Mouse (Mus musculus) limb, embryonic 11.5 days (tissue): ENCODE data around the gene Ice1. TPM values are rescaled to one million over a fixed set of nuclear protein-coding genes. Genes with fewer than 3 reads are reported as not detected.

Experiments
- ATAC-seq: fragments of 200-750 bp; cut with Nextera tagmentation; 2 replicates; pipeline ENCODE4 v1.8.0; 2017; ENCODE audit warnings: low read depth; ENCODE audit not compliant: insufficient number of reproducible peaks, low FRiP score, low TSS enrichment
- DNase-seq: peaks from one replicate; pipeline ENCODE4 v3.0.0-alpha.2; 2015; ENCODE audit warnings: low spot score
- H3K27ac ChIP-seq: fragments of 300-500 bp; sonication (generic); replicated peaks from 2 replicates; pipeline ENCODE4 v1.5.1; 2014; ENCODE audit warnings: low read depth, mild to moderate bottlenecking, low read length
- H3K27me3 ChIP-seq: fragments of 300-500 bp; sonication (generic); 2 replicates; pipeline ENCODE4 v1.6.1; 2014; ENCODE audit warnings: mild to moderate bottlenecking, low read length, mixed read lengths; ENCODE audit not compliant: control insufficient read depth, insufficient read depth
- H3K36me3 ChIP-seq: fragments of 300-500 bp; sonication (generic); 2 replicates; pipeline ENCODE4 v1.6.1; 2014; ENCODE audit warnings: mild to moderate bottlenecking, low read length, moderate library complexity, mixed read lengths; ENCODE audit not compliant: control insufficient read depth, insufficient read depth
- H3K4me1 ChIP-seq: fragments of 300-500 bp; sonication (generic); 2 replicates; pipeline ENCODE4 v1.6.1; 2014; ENCODE audit warnings: low read length, mixed read lengths; ENCODE audit not compliant: control insufficient read depth, insufficient read depth
- H3K4me2 ChIP-seq: fragments of 300-500 bp; sonication (generic); 2 replicates; pipeline ENCODE4 v1.6.1; 2014; ENCODE audit warnings: low read depth, mild to moderate bottlenecking, moderate library complexity; ENCODE audit not compliant: severe bottlenecking
- H3K4me3 ChIP-seq: fragments of 300-500 bp; sonication (generic); 2 replicates; pipeline ENCODE4 v1.5.1; 2014; ENCODE audit warnings: low read depth, low read length
- H3K9ac ChIP-seq: fragments of 300-500 bp; sonication (generic); 2 replicates; pipeline ENCODE4 v1.6.1; 2014; ENCODE audit warnings: mild to moderate bottlenecking, low read length
- H3K9me3 ChIP-seq: fragments of 300-500 bp; sonication (generic); 2 replicates; pipeline ENCODE4 v1.6.1; 2016; ENCODE audit warnings: low read length; ENCODE audit not compliant: control insufficient read depth
- WGBS: fragments of 180-500 bp; shearing (Covaris S2); extraction: QIAGEN DNeasy Blood & Tissue Kit; methylation state at CpG from one replicate; pipeline ENCODE4 v1.1.7; 2014; 5-methylcytosine and 5-hydroxymethylcytosine counted together
- polyA plus RNA-seq: library from polyadenylated mRNA; unstranded; fragments of >200 nt; fragmentation: Nextera tagmentation; extraction: Ambion mirVana; gene quantifications from 2 replicates; pipeline ENCODE4 v1.2.1, GENCODE M21; 2014

Ice1 gene
- polyA plus RNA-seq, 1 experiment from 2014 or later = 30.4 TPM

DNA sequence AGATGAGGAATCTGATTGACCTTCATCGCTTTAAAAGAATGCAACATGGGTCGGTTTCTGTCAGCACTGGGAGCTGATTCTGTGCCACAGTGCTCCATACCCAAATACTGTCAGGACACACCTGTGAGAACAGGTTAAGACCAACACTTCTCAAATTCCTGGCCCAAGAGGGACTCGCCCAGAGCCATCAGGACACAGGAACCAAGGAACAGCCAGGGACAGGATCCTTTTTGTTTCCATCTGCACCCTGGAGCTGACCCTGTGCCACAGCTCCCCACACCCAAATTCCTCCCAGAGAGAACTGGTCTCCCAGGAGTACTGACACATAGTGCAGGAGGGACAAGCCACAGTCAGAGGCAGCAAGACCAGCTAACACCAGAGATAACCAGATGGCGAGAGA, 11.0 kb downstream of the Ice1 start:
- H3K27ac ChIP-seq = no peak overlapping the region
- no peaks in the 10 kb centered on the region for H3K4me1 ChIP-seq
- DNase-seq (no peak), ATAC-seq (no peak)
- H3K9ac ChIP-seq = no peak overlapping the region
- H3K27me3 ChIP-seq = no peaks in the 10 kb centered on the region
- H3K4me2 ChIP-seq = no peak overlapping the region
- H3K36me3 ChIP-seq = no peaks in the 10 kb centered on the region
- H3K9me3 ChIP-seq = no peaks in the 10 kb centered on the region
- 88% methylated on average over 4 of the region's 4 CpGs for WGBS
- H3K4me3 ChIP-seq = no peak overlapping the region

DNA sequence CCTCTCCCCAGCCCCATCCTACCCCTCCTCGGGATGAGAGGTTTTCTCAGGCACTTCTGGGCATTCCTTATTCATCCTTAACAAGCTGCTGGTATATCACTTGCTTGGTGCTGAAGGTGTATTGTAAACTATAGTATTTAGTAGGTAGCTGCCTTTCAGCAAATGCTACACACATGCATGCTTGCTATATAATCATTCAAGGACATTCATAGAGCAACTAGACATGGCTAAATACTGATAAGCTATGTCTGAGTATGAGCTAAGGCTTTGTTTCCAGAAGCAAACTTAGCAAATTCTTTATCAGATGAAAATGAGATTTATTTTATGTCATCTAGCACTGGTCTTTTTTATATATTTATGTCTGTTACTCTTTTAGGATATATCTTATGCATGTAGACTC, 11.8 kb downstream of the Ice1 start:
- Histone ChIP-seq H3K4me1 (no peaks in the 10 kb centered on the region), H3K4me2 (no peak overlapping the region), H3K27ac (no peak overlapping the region), H3K36me3 (no peaks in the 10 kb centered on the region), H3K27me3 (no peaks in the 10 kb centered on the region), H3K9ac (no peak overlapping the region), H3K9me3 (no peaks in the 10 kb centered on the region), H3K4me3 (no peak overlapping the region)
- 71% methylated on average over 1 of the region's 1 CpGs for WGBS
- no peak for ATAC-seq
- no peak for DNase-seq

DNA sequence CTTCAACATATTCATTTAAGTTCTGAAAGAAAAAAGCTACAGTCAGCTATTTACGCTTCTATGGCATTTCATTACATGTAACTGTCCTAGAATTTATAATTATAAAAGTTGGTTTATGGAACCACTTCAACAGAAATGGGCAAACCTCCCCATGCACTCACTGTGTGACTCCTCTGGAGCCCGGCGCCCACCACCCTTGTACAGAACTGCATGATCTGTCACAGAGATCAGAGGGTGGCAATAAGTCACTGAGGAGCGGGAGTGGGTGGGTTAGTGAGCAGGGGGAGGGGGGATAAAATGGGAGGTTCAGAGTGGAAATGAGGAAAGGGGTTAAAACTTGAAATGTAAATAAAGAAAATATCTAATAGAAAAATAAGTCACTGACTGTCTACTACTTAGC, 13.0 kb downstream of the Ice1 start:
- DNase-seq (no peak), ATAC-seq (no peak)
- Histone ChIP-seq H3K9me3 (no peaks in the 10 kb centered on the region), H3K9ac (no peak overlapping the region), H3K4me3 (no peak overlapping the region), H3K27me3 (no peaks in the 10 kb centered on the region), H3K4me2 (no peak overlapping the region), H3K4me1 (no peaks in the 10 kb centered on the region), H3K36me3 (no peaks in the 10 kb centered on the region; the same call in 1 of the 2 replicates), H3K27ac (no peak overlapping the region)
- 88% methylated on average over 4 of the region's 4 CpGs for WGBS

DNA sequence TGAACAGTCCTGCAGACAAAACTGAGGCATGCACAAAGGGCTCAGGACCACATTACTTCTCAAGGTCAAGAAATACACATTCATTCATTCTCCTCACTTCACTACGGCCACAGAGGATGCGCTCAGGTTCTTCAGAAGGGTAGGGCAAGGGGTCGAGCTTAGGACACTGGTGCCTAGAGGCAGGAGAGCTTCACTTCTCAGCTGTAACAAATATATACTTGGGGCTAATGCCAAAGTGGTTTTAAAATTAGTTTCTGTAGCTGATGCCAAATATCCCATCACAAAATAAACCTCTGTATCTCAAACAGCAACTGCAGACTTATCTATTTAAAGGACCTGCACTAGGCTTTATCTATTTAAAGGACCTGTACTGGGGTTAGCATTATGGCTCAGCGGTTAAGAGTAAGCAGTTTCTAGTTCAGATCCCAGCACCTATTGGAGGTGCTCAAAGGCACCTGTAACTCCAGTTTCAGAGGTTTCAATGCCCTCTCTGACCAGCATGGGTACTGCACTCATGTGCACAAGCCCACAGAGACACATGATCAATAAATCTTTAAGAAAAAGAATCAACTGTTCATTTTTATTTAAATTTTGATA, 14.9 kb downstream of the Ice1 start:
- H3K9me3 ChIP-seq = no peaks in the 10 kb centered on the region
- H3K27me3 ChIP-seq = no peaks in the 10 kb centered on the region
- no peaks in the 10 kb centered on the region for H3K4me1 ChIP-seq
- no peak overlapping the region for H3K27ac ChIP-seq
- ATAC-seq = no peak
- 94% methylated on average over 4 of the region's 4 CpGs for WGBS
- no peak overlapping the region for H3K9ac ChIP-seq
- H3K4me3 ChIP-seq = no peak overlapping the region
- peaks cover 3% of the 10 kb centered on the region; the same call in 1 of the 2 replicates for H3K36me3 ChIP-seq
- DNase-seq = no peak
- no peak overlapping the region for H3K4me2 ChIP-seq

DNA sequence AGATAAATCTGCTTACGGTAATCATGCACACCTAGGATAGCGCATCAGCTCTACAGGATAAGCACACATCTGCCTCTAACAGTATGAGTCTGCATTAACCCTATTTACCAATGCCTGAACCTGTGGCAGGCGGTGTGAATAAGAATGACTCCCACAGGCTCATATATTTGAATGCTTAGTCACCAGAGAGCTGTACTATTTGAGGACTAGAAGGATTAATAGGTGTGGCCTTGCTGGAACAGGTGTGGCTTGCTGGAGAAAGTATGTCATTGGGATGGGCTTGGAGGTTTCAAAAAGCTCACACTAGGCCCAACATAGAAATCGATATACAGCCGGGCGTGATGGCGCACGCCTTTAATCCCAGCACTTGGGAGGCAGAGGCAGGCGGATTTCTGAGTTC, 15.9 kb downstream of the Ice1 start:
- no peaks in the 10 kb centered on the region for H3K9me3 ChIP-seq
- ATAC-seq (no peak), DNase-seq (no peak)
- no peaks in the 10 kb centered on the region for H3K4me1 ChIP-seq
- WGBS = 92% methylated on average over 9 of the region's 9 CpGs
- no peak overlapping the region for H3K4me3 ChIP-seq
- no peaks in the 10 kb centered on the region for H3K27me3 ChIP-seq
- no peak overlapping the region for H3K4me2 ChIP-seq
- peaks cover 3% of the 10 kb centered on the region for H3K36me3 ChIP-seq
- H3K27ac ChIP-seq = no peak overlapping the region
- H3K9ac ChIP-seq = no peak overlapping the region

DNA sequence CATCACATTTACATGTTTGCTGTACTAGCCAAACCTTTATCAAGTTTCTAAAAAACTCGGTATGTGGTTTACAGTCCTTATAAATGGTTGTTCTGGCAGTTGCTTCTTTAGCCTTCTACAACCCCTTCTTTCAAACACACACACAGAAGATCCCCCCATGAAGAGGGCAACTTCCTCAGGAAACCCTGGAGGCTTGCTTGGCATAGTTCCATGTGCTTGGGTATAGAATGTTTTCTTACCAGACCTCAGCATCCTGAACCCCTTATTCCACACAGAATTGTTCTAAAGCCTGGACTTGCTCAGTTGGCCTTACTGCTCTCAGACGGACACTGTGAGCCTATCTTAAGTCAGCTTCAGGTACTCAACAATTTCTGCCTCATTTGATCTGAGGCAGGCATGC, 24.6 kb downstream of the Ice1 start:
- DNase-seq = no peak
- Histone ChIP-seq H3K4me1 (no peaks in the 10 kb centered on the region), H3K9ac (no peak overlapping the region), H3K9me3 (no peaks in the 10 kb centered on the region), H3K4me2 (no peak overlapping the region), H3K27ac (no peak overlapping the region), H3K27me3 (no peaks in the 10 kb centered on the region), H3K36me3 (peaks cover 10% of the 10 kb centered on the region), H3K4me3 (no peak overlapping the region)
- 89% methylated on average over 2 of the region's 2 CpGs for WGBS
- no peak for ATAC-seq

DNA sequence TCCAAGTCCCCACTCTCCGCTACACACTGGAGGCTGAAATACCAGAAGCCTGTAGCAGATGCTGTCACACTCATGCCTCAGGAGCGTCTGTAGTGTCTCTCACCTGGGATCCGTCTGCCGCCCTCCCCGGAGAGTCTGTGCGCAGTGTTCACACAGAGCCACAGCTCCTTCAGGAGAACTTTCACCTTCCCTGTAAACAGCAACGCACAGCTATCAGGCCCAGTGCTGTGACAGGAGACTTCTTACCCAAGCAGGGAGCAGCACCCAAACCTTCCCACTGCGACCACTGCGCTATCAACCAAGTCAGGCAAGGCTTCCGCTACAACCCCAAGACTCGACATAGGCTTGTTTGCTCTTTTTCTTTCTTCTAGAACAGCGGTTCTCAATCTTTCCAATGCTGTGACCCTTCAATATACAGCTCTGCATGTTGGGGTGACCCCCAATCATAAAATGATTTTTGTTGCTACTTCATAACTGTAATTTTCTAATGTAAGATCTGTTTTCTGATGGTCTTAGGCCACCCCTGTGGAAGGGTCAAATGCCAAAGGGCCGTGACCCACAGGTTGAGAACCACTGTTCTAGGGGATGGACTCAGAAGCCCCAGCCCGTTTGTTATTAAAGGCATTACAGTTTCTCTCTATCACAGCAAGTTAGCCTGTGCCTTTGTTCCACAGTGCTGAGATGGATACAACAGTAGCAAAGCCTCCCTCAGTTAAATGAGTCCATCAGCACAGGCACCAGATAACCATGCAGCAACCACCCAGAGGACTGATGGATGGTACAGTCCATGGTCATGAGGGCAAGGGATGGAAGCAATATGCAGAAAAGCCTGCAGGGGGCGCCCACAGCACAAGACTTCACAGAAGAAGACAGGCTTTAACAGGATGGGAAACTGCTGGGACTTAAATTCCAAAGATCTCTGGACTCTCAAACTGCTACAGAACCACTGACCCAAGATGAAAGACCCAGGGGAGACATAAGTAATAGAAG, 26.7 kb downstream of the Ice1 start:
- H3K4me3 ChIP-seq = no peak overlapping the region
- H3K4me1 ChIP-seq = no peaks in the 10 kb centered on the region
- DNase-seq = peak; percentile 77
- peaks cover 10% of the 10 kb centered on the region for H3K36me3 ChIP-seq
- 89% methylated on average over 15 of the region's 15 CpGs for WGBS
- no peak overlapping the region for H3K4me2 ChIP-seq
- H3K27ac ChIP-seq = no peak overlapping the region
- ATAC-seq = peak; percentile 51; the same call in 1 of the 2 replicates
- H3K27me3 ChIP-seq = no peaks in the 10 kb centered on the region
- no peak overlapping the region for H3K9ac ChIP-seq
- H3K9me3 ChIP-seq = no peaks in the 10 kb centered on the region

DNA sequence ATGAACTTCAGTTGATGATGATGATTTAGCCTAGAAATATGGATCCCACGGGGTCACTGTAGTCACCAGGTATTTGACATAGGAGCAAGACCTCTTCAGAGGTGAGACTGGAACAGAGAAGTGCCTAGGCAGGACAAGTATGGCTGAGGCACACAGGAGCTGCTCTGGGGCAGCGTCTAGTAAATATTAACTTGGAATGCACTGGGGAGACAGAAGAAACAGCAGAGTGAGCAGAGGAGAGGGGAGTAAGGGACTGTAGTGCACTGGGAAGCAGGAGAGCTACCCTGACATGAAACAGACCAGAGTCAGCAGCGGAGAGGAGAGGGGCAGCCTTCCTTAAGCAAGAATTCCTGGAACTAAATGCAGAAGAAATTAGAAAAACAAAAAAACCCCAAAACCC, 27.8 kb downstream of the Ice1 start:
- ATAC-seq = no peak

More for the DNA sequence above, 27.8 kb downstream of the Ice1 start:
- Histone ChIP-seq H3K27ac (no peak overlapping the region), H3K4me3 (no peak overlapping the region), H3K9ac (no peak overlapping the region), H3K4me1 (no peaks in the 10 kb centered on the region), H3K27me3 (no peaks in the 10 kb centered on the region), H3K36me3 (peaks cover 10% of the 10 kb centered on the region), H3K9me3 (no peaks in the 10 kb centered on the region), H3K4me2 (no peak overlapping the region)
- WGBS = 87% methylated on average over 3 of the region's 3 CpGs
- no peak for DNase-seq
